Mouse (Mus musculus): ENCODE measurements at regions not wholly inside any gene's neighbourhood (a gene's known extent, or its start where the extent isn't known, plus 50 kb on each side); places are given as distances from the start of the nearest gene placed in this dataset.

- DNase-seq, result no peak
These were observed 150.7 kb upstream of the Klf14 start for GRCm38 (mm10) chr6:31109604-31110003.

DNA sequence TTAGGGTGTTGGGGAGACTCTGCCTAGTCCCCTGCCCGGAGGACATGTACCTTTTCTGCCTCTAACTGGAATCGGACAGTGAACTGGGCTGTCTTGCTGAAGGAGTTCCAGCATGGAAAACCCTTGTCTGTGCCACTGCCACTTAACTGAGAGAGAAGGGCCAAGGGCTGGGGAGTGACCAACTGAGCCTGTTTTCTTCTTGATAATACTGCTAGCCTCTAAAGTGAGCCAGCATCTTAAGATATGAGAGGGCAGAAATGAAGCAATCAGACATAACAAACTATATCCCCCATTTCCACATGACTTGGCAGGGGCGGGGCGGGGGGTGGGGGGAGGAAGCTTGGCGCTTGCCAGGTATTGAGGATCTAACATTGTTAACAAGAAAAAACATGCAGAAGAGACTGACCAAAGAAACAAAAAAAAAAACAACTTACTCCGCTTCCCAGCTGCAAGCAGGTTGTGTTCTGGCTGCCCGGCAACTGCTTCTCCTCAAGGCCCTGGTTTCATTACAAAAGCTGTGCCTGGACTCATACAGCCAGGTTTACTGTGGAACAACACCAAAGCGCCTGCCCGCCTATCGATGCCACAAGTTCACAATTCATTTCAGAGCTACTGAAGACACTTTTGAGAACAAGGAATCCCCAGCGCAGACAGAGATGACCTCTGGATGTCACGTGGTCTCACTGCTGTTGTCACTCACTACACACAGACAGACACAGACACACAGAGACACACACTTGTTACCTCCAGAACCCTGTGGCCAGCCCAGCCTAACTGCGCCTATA lies 153.6 kb upstream of the Klf14 start:
- no peak for DNase-seq

GRCm38 (mm10) chr6:31113558-31114326 lies 154.9 kb upstream of the Klf14 start:
- no peak for DNase-seq

DNA sequence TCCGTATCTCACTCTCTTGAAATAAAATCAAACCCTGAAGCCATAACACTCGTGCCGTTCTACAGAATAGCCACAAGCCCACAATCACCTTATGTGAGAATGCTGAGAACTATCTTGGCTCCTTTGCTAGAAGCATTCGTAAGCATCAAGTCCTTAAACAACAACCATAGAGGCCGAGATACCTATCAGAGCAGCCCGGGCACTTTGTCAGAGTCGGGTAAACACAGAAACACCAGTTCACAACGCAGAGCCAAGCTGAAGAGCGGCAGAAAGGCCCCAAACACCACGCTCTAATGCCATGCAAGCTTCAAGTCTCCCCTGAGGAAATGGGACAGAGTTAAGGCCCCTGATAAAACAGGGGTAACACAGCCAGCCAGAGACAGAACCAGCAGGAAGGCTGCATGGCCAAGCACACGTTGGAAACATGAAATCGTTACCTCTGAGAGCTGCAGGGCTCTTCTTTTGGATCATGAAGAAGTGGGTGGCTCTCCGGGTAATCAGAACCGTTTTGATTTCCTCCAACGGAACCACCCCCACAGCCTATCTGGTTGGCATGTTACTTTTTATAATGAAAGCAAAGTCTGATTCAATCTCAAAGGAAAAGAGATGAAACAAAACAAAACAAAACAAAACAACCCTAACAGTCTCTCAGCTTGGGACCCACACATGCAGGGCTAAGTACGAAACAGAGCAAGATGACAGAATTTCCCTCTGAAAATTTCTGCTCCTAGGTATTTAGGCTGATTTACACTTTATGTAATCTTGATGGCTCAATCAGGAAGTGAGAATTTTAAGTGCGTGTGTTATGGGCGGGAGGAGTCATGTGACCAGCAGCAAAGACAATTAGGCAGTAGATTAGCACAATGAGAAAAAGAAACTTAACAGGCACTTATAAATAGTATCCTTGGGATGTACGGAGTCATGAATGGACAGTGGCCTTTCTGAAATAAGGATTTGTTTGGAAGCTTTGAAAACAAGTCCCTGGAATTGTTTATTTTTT lies 155.8 kb upstream of the Klf14 start:
- no peak for DNase-seq

DNA sequence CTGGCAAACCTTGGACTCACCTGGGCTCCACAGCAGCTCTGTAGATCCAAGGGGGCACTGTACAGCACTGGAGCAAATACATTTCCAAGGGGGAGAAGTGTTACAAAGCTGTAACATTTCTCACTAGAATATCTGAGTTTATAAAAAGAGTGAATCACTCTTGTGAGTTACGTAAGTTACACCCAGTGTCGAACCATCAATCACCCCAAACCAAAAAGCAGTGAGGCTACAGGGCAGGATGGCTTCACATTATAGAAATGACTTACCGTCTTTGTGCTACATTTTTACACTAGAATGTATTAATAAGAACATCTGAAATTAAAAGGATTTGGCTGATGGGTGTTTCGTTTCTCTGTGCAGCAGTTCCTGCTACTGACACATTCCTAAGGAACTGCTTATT lies 156.7 kb upstream of the Klf14 start:
- no peak for DNase-seq

GRCm38 (mm10) chr6:31116365-31116764 lies 157.5 kb upstream of the Klf14 start:
- no peak for DNase-seq

DNA sequence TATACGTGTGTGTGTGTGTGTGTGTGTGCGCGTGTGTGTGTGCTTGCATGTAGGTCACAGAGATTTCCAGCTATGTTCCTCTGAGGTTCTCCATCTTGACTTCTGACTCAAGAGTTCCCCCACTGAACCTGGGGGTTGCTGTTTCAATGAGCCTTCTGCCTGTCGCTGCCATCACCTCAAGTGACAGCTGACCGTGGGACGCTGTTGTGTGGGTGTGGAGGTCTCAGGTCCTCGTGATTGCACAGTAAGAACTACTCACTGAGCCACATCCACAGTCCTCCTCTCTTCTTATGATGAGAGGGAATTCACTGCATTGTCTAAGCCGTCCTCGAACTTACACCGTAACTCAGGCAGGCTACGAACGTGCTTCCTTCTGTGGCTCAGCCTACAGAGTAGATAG lies 158.8 kb upstream of the Klf14 start:
- DNase-seq, result no peak

DNA sequence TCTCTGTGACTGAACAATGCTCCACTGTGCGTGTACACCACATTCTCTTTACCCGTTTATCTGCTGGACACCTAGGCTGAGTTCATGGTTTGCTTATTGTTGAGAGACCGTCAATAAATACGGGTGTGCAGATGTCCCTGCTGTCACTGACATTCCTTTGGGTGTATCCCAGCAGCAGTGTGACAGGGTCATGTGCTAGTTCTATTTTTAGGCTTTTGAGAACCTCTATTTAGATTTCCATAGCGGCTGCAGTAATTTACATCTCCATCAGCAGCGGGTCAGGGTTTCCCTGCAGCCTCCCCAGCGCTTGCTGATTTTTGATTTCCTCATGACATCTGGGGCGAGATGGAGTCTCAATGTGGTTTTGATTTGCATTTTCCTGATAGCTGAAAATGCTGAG lies 162.1 kb upstream of the Klf14 start:
- no peak for DNase-seq

DNA sequence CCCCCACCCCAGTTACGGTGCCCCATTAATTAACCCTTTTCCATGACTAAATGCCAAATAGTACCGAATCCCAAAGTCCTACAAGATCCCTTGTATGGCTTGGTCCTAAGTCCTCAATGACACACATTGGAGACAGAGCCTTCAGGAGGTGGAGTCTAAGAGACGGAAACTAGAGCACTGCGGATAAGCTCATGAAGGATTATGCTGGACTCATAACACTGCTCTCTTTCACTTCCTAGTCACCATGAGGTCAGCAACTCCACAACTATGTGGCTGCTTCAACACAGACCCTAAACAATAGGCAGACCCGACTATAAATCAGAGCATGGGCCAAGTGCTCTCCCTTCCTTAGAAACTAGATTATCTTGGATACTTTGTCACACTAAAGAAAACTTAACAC lies 164.0 kb upstream of the Klf14 start:
- no peak for DNase-seq

- no peak for DNase-seq
These were observed 164.6 kb upstream of the Klf14 start for GRCm38 (mm10) chr6:31123342-31123990.

DNA sequence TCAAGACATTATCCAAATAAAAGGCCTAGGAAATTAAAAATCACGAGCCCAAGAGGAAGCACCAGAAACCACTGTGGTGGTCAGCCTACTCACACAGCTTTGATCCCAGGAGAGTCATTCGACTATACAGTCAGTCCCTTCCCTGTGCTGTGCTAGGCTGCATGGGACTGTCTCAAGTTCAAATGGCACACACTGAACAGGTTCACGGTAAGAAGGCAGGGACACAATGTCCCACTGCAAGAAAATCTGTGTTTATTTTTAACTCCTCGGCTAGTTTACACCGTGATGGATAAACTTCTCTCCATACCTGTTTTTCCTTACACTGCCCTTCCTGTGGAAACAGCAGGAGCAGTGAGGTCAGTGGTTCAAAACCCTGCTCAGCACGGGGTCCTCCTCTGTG lies 165.2 kb upstream of the Klf14 start:
- no peak for DNase-seq

DNA sequence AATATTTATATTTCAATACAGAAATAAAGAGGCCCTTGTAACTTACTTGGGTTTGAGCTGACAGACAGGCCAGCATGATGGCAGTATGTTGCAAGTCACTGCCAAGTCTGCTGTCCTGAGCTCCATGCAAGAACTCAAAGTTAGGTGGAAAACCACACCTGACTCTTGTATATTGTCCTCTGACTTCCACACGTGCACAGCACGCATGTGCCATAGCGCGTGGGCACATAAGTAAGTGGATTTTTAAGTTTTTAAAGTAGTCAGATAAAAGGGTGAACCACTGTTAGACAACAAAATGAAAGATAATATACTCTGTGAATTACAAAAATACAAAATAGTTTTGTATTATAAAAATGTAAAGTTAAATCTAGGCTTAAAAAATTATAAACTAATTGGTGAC lies 166.0 kb upstream of the Klf14 start:
- no peak for DNase-seq

DNA sequence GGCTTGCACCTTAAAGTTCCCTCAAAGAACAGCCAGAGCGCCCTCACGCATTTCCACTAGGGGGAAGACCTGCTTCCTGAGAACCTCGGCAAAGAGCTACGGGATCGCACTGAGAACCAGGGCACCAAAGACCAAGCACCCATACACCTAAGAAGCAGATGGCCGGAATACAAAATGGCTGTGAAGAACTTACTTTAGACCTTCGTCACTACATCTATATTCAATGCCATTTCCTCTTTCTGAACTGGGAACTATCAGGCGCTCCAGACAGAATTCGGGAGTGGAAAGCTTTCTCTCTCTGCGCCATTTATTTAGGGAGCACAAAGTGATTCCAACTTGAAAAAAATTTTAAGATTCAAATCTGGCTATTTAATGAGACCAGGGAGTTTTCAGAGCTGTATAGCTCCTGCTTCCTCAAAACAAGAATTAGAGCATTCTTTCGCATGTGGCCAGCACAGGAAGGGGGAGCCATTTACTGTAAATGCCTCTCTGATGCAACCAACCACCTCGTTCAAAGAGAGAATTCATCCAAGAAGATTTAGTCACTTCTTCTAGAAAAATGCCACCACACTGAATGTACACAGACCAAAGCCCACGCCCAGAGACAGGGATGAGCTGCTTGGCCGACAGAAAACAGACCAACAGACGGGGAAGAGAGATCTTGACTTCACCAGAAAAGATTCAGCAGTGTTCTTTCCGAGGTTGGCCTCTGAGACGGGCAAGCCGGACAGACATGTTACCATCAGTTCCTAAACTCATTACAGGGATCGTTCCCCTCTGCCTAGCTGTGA lies 166.6 kb upstream of the Klf14 start:
- DNase-seq, result no peak

- DNase-seq, result no peak
These were observed 167.4 kb upstream of the Klf14 start for GRCm38 (mm10) chr6:31126131-31126871.

- DNase-seq, result no peak
These were observed 170.3 kb upstream of the Klf14 start for GRCm38 (mm10) chr6:31129170-31129569.

- DNase-seq, result no peak
These were observed 171.1 kb upstream of the Klf14 start for GRCm38 (mm10) chr6:31129987-31130386.

DNA sequence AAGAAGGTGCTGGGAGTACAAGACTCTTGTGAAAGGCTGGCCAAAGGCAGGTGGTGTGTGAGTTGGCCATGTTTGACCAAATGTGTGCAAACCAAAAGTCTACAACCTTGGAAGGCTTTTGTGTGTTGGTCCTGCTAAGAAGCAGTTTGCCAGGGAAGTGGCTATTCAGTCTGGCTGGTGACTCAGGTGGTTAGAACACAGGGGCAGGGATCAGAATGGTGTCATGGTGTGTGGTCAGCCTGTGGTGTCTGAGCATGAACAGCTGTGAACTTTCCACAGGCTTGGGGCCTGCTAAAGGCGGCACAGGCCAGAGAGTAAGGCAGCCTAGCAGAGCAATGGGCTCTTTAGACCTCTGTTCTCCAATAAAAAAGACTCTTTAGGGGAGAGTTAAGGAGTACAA lies 171.6 kb upstream of the Klf14 start:
- no peak for DNase-seq

GRCm38 (mm10) chr6:31131716-31132115 lies 172.8 kb upstream of the Klf14 start:
- no peak for DNase-seq

DNA sequence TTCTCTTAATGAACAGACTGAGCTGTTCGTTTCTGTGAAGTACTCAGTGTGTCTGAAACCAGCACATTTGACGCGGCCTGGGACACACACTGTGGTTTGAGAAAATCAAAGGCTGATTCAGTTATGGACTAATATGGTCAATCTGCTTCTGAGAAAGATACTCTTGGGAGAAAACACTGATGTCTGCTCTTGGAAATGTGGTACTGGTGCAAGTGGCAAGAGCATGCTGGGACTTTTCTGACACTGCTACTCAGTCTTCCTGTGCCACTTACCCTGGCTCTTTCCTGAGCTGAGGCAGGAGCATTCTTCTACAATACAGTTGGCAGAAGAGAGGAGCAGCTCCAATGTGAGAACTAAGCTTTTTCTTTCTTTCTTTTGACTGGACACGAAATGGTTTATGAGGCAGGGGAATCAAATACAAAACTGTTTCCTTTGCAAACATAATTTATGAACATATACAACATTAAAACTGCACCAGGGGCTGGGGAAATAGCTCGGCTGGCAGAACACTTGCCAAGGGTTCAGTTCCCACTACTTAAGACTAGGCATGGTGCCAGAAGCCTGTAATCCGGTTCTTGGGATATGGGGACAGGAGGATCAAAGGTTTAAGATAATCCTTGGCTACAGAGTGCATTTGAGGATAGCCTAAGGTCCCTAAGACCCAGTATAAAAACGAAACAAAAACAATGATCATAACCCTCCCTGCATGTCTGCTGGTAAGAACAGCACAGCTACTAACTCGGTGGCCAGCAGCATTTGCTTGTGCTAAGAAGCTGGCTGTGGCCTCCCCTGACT lies 173.7 kb upstream of the Klf14 start:
- DNase-seq, result no peak
